Mouse (Mus musculus): ENCODE results near the gene Lhfp.

DNA sequence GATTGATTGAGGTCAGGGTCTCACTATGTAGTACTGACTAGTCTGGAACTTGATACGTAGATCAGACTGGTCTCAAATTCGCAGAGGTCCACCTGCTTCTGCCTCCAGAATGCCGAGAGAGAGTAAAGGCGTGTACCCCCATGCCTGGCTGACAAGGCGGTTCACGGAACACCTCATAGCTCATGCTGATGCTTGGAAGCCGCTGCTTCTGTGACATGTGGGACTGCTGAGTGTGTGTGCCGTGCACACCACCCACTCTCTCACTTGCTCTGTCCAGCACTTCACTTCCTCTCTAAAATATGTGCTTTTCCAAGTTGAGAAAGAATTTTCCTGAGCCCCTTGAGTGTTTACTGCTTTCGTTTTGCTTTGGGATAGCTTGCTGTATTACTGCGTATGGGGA, 15.1 kb downstream of the Lhfp start:
- TF ChIP-seq CTCF (IDR thresholded peaks at IDR 0.05; ENCODE audit: control insufficient read depth, insufficient read depth, low read length), result no peak
- TF ChIP-seq POLR2A (IDR thresholded peaks at IDR 0.05; ENCODE audit: borderline replicate concordance, control insufficient read depth, low read depth, low read length), result no peak

All from bone marrow, adult 2 months (tissue).